Mouse (Mus musculus) embryo, embryonic 10 days (tissue): ENCODE measurements around the gene H2al1e.
"Not testable (repeated sequence)": the region's sequence is repeated elsewhere in the genome, so short reads cannot be mapped to it uniquely, and the experiment has no call there.

Experiments used
- DNase-seq: peaks from one replicate; pipeline ENCODE4 v3.0.0-alpha.2; 2015; ENCODE audit warnings: low spot score

The H2al1e gene

DNA sequence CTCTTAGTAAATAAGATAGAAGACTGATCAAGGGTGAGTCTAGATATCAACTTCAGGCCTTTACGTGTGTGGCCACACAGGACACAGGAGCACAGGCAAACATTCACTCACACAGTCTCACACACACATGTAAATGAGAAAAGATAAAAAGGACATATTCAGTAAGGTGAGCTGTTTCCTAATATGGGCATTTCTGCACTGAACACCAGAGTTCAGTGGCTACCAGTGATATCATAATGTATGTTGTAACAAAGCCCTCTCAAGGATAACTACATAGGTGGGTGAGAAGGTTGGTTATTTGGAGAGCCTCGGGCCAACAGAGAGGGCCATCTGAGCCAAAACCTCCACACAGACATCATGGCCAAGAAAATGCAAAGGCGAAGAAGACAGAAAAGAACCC lies at the start of gene H2al1e:
TSS of gene H2al1e (plus strand) at position 301 of the 400 bp plus-strand sequence.
- not testable (repeated sequence) for DNase-seq

DNA sequence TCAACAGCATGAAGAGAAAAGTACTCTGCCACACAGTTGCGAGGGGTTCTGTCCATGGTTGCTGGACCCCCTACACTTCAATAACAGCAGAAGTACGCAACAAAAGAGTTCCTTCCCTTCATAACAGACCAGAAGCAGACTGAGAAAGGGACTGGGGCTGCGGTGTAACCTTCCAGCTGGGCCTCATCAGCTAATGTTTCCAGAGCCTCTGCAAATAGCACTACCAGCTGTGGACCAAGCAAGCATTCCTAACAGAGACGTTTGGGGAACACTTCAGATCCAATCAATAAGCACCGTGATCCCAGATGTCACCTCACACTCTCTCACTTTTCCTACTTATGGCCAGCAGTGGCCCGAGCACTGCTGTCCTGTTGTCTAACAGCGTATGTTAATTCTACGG lies 46.8 kb upstream of the H2al1e start:
- no peak for DNase-seq

DNA sequence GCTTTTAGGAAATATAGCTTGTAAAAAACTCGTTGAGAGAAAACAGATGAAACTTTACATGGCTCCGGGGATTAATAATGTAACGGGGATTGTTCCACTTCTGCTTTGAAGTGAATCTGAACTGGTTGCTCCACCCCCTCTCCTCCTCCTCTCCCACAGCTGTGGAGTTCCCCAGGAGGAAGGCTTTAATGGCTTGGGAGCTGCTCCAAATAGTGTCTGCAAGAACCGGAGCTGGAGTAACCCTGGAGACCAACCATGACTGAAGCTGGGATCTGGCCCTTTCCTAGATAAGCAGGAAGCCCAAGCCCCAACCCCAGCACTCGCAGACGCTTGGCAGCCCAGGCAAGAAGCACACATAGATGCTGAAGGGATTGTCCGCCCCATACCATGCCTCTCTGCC lies 43.9 kb upstream of the H2al1e start:
- DNase-seq: no peak

DNA sequence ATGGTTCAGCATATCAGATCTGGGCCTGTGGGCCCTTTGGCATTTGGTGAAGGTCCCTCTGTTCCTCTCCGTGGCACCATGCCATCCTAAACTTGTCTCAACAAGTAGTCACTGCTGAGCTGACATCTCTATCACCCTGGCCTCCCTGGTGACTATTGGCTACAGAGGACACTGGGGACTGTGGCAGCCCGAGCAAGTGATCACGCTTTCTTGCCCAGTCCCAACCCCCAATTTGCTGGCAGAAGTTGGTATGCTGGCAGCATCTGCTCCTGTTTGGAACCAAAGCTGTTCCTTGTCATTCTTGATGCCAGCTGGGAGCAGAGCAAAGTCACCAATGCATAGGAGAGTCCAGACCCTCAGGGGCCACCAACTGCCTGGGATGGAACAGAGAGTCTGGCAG lies 42.7 kb upstream of the H2al1e start:
- DNase-seq: no peak

DNA sequence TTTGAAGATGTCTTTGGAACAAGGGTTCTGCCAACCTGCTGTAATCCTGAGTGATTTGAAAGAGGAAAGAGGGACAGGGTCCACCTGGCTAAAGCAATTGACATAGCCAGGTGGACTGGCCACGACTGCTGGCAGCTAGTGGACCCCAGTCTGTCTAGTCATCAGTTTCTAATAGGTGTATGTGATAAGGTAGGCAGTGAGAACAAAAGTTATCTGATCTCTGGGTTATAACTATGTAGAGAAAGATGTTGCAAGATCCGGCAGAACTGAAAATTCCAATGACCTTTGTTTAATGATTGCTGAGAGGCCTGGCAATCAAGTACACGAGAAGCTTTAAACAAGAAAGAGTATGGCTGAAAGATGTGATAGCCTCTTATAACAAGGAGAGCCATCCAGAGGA lies 38.5 kb upstream of the H2al1e start:
- no peak for DNase-seq

DNA sequence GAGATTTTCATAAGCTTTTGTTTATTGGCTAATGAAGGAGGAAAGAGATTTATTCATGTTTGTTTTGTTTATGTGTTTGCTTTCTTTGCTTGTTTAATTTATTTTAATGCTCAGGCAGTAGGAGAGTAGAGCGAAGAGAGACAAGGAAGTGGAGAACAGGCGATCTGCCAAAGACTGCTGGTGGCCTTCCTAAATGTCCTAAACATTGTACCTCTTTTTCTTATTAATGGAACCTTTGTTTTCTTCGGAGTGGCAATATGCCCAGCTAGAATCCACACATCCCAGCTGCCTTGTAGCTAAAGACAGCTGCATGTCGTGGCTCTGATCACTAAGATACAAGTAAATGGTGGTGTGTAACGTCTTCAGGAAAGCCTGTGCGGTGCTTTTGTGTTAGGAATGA lies 34.7 kb upstream of the H2al1e start:
- no peak for DNase-seq

DNA sequence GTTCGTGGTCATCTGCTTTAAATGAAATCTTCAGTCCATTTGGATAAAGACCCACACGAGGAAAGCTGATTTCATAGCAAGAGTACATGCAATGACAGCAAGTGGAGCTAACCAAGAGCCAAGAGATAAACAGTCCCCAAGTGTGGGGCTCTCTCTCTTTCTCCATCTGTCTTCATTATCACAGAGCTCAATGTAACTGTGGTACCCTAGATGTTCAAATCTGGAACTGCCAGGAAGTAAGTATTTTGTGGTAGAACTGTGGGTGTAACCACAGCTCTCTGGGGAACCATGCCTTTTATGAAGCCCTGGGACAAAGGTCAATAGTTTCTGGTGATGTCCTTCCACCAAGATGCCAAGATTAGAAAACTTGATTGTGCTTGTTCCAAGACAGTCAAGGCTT lies 31.0 kb upstream of the H2al1e start:
- DNase-seq: no peak

DNA sequence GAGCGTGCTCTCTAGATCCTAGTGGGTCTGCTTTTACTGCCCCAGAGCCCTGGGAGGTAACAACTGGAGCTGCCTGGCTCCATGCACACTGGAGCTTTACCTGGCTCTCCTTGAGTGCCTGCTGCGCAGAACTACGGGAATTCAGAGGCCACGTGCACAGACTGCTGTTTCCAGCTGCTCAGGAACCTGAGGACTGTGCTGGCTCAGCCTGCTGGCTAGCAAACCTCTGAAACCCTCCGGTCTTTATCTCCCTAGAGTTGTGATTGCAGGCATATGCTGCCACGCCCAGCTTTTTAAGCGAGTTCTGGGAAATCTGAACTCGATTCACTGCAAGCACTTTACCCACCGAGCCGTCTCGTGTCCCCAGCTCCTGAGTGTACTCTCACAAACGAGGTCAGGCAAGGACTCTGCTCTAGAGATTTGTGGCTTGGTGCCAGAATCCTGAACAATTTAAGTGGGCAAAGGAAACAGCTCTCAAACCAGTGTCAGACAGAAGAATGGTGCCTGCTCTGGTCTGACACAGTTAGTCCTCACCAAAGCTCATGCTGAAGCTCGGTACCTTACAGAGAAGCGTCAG lies 23.3 kb upstream of the H2al1e start:
- DNase-seq: no peak

DNA sequence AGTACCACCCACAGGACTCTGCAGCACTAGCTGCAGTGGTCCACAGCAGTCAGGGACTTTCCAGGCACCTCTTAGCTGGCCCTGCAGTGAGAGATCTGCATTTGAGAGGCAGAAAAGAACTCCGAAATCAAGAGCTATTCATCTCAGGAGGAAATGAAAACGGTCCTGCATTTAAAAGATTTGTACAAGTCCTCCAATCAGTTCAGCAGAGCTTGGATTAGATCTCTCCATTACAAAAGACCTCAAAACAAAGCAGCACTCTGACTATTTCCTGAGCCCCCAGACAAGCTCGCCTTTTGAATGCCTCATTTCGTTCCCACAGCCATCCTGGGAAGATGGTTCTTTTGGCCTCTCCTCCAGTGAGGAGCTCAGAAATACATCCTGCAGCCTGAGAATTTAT lies 22.5 kb upstream of the H2al1e start:
- DNase-seq: no peak

DNA sequence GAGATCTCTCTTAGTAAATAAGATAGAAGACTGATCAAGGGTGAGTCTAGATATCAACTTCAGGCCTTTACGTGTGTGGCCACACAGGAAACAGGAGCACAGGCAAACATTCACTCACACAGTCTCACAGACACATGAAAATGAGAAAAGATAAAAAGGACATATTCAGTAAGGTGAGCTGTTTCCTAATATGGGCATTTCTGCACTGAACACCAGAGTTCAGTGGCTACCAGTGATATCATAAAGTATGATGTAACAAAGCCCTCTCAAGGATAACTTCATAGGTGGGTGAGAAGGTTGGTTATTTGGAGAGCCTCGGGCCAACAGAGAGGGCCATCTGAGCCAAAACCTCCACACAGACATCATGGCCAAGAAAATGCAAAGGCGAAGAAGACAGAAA lies 12.8 kb upstream of the H2al1e start, which contains the start of gene H2al1a:
TSS of gene H2al1a (plus strand) at position 301 of the 400 bp plus-strand sequence.
- not testable (repeated sequence) for DNase-seq

DNA sequence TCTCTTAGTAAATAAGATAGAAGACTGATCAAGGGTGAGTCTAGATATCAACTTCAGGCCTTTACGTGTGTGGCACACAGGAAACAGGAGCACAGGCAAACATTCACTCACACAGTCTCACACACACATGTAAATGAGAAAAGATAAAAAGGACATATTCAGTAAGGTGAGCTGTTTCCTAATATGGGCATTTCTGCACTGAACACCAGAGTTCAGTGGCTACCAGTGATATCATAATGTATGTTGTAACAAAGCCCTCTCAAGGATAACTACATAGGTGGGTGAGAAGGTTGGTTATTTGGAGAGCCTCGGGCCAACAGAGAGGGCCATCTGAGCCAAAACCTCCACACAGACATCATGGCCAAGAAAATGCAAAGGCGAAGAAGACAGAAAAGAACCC lies 9.6 kb upstream of the H2al1e start, which contains the start of gene H2al1b:
TSS of gene H2al1b (plus strand) at position 301 of the 400 bp plus-strand sequence.
- not testable (repeated sequence) for DNase-seq

DNA sequence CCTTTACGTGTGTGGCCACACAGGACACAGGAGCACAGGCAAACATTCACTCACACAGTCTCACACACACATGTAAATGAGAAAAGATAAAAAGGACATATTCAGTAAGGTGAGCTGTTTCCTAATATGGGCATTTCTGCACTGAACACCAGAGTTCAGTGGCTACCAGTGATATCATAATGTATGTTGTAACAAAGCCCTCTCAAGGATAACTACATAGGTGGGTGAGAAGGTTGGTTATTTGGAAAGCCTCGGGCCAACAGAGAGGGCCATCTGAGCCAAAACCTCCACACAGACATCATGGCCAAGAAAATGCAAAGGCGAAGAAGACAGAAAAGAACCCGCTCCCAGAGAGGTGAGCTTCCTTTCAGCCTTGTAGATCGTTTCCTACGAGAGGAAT lies 6.4 kb upstream of the H2al1e start, which contains the start of gene H2al1c:
TSS of gene H2al1c (plus strand) at position 301 of the 400 bp plus-strand sequence.
- DNase-seq: not testable (repeated sequence)

DNA sequence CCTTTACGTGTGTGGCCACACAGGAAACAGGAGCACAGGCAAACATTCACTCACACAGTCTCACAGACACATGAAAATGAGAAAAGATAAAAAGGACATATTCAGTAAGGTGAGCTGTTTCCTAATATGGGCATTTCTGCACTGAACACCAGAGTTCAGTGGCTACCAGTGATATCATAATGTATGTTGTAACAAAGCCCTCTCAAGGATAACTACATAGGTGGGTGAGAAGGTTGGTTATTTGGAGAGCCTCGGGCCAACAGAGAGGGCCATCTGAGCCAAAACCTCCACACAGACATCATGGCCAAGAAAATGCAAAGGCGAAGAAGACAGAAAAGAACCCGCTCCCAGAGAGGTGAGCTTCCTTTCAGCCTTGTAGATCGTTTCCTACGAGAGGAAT lies 3.2 kb upstream of the H2al1e start, which contains the start of gene H2al1d:
TSS of gene H2al1d (plus strand) at position 301 of the 400 bp plus-strand sequence.
- not testable (repeated sequence) for DNase-seq

DNA sequence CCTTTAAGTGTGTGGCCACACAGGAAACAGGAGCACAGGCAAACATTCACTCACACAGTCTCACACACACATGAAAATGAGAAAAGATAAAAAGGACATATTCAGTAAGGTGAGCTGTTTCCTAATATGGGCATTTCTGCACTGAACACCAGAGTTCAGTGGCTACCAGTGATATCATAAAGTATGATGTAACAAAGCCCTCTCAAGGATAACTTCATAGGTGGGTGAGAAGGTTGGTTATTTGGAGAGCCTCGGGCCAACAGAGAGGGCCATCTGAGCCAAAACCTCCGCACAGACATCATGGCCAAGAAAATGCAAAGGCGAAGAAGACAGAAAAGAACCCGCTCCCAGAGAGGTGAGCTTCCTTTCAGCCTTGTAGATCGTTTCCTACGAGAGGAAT lies 3.1 kb downstream of the H2al1e start, which contains the start of gene H2al1f:
TSS of gene H2al1f (plus strand) at position 301 of the 400 bp plus-strand sequence.
- not testable (repeated sequence) for DNase-seq

DNA sequence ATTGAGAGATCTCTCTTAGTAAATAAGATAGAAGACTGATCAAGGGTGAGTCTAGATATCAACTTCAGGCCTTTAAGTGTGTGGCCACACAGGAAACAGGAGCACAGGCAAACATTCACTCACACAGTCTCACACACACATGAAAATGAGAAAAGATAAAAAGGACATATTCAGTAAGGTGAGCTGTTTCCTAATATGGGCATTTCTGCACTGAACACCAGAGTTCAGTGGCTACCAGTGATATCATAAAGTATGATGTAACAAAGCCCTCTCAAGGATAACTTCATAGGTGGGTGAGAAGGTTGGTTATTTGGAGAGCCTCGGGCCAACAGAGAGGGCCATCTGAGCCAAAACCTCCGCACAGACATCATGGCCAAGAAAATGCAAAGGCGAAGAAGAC lies 6.2 kb downstream of the H2al1e start, which contains the start of gene H2al1g:
TSS of gene H2al1g (plus strand) at position 301 of the 400 bp plus-strand sequence.
- DNase-seq: not testable (repeated sequence)

DNA sequence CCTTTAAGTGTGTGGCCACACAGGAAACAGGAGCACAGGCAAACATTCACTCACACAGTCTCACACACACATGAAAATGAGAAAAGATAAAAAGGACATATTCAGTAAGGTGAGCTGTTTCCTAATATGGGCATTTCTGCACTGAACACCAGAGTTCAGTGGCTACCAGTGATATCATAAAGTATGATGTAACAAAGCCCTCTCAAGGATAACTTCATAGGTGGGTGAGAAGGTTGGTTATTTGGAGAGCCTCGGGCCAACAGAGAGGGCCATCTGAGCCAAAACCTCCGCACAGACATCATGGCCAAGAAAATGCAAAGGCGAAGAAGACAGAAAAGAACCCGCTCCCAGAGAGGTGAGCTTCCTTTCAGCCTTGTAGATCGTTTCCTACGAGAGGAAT lies 9.5 kb downstream of the H2al1e start, which contains the start of gene H2al1h:
TSS of gene H2al1h (plus strand) at position 301 of the 400 bp plus-strand sequence.
- not testable (repeated sequence) for DNase-seq

DNA sequence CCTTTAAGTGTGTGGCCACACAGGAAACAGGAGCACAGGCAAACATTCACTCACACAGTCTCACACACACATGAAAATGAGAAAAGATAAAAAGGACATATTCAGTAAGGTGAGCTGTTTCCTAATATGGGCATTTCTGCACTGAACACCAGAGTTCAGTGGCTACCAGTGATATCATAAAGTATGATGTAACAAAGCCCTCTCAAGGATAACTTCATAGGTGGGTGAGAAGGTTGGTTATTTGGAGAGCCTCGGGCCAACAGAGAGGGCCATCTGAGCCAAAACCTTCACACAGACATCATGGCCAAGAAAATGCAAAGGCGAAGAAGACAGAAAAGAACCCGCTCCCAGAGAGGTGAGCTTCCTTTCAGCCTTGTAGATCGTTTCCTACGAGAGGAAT lies 12.6 kb downstream of the H2al1e start, which contains the start of gene H2al1i:
TSS of gene H2al1i (plus strand) at position 301 of the 400 bp plus-strand sequence.
- not testable (repeated sequence) for DNase-seq

DNA sequence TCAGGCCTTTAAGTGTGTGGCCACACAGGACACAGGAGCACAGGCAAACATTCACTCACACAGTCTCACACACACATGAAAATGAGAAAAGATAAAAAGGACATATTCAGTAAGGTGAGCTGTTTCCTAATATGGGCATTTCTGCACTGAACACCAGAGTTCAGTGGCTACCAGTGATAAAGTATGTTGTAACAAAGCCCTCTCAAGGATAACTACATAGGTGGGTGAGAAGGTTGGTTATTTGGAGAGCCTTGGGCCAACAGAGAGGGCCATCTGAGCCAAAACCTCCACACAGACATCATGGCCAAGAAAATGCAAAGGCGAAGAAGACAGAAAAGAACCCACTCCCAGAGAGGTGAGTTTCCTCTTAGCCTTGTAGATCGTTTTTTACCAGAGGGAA lies 15.8 kb downstream of the H2al1e start, which contains the start of gene H2al1j:
TSS of gene H2al1j (plus strand) at position 301 of the 400 bp plus-strand sequence.
- not testable (repeated sequence) for DNase-seq

DNA sequence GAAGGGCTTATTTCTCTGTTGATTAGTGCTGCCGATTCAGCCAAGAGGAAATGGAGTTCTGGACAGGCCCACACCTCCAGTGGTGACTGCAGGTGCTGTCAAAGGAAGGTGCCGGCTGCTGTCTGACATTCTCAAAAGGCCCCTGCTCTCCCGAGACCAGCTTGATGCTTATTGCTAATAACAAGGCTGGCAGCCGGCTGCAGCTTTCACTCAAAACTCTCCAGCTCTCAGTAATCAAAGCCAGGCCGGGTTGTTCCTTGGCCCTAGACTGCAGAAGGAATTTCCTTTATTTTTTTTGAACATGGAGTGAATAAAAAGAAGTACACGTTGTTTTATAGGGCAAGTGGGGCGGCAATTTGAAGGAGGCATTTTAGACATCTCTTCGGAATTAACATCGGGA lies 34.0 kb downstream of the H2al1e start:
- DNase-seq: peak; percentile 18

DNA sequence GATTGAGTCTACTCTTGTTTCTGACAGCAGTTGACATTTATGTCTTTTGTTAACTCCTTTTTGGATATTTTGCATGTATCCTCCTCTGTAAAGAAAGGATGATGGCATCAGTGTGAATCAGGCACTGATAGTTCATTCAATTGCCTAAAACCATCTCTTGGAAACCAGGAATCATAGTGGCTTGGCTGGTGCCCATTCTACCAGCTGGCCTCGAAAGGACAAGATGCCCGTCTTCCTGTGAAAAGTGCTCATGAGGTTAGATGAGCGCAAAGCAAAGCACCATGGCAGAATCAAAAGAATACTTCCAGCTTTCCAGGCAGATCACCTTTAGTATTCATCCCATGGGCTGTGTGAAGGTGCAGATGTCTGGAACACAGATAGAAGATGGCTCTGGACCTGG lies 35.0 kb downstream of the H2al1e start:
- no peak for DNase-seq

DNA sequence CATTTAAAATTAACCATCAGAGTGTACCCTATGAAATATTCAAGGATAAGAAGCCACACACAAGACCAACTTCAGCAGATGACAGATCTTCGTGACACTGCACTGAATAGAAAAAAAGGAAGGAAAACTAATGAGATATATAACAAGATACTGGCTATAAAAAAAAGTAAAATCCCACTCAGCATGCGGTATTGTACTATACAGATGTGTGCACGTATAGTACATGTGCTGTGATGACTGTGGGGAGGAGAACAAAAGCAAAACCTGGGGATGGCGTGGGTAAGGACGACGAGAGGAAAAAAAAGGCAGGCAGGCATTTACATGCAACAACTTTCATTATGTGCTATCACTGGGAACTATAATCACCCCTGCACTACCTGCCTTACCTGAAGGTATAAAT lies 49.1 kb downstream of the H2al1e start:
- no peak for DNase-seq

DNA sequence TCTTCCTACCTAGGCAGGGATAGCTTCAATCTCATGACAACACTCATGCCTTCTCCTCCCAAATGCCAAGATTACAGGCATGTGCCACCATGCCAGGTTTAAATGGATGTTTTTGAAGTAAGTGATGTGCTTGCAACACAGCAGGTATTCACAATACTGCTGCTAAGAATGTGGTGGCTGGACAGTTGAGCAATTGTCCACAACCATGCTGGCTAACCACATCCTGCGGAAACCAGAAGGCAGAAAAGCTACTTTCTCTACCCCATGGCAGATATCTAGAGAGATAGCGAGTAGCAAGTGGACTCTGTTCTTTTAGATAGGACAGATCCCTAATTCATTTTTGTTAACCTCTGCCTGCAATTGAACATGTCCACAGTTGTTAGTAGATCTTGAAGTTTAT lies 49.5 kb downstream of the H2al1e start:
- DNase-seq: no peak
